Mouse (Mus musculus) bone marrow macrophage, adult 2 months (primary cell): ENCODE measurements around the gene Tagap. TPM values are rescaled to one million over a fixed set of nuclear protein-coding genes. Genes with fewer than 3 reads are reported as not detected.

ENCODE experiments used
- polyA plus RNA-seq: library from polyadenylated mRNA; stranded (reverse); fragments of >200 nt; gene quantifications from 2 replicates; pipeline ENCODE4 v1.2.4, GENCODE M21; 2012; ENCODE audit not compliant: missing spikeins, insufficient read depth, insufficient read length

The Tagap gene
- polyA plus RNA-seq, 1 experiment = 11.4 TPM

Other genes with a start within 250 kb of the Tagap start
- 0.48 TPM in 1 of 2 replicates, not detected in the other for gene Fndc1, start 98.7 kb upstream of the Tagap start, polyA plus RNA-seq
- 27.9 and 41.5 TPM in 2 replicates for gene Rsph3a, start 19.6 kb downstream of the Tagap start, polyA plus RNA-seq
- 0.45 TPM in 1 of 2 replicates, not detected in the other for gene Gm49673, start 221.8 kb downstream of the Tagap start, polyA plus RNA-seq
- 19.5 and 23.3 TPM in 2 replicates for gene Rnaset2a, start 222.1 kb downstream of the Tagap start, polyA plus RNA-seq
- gene Fgfr1op, start 239.5 kb downstream of the Tagap start, polyA plus RNA-seq = 16.4 and 17.4 TPM in 2 replicates